Mouse (Mus musculus) bone marrow macrophage, adult 2 months (primary cell): ENCODE results near the gene Rab27a.

Experiments used
- CTCF ChIP-seq: IDR thresholded peaks from 2 replicates; pipeline ENCODE4 v1.5.1; 2012; ENCODE audit warnings: low read depth, mild to moderate bottlenecking, low read length, moderate library complexity
- POLR2A ChIP-seq: IDR thresholded peaks from 2 replicates; pipeline ENCODE4 v1.6.1; 2012; ENCODE audit warnings: mild to moderate bottlenecking, low read depth, low read length, borderline replicate concordance

DNA sequence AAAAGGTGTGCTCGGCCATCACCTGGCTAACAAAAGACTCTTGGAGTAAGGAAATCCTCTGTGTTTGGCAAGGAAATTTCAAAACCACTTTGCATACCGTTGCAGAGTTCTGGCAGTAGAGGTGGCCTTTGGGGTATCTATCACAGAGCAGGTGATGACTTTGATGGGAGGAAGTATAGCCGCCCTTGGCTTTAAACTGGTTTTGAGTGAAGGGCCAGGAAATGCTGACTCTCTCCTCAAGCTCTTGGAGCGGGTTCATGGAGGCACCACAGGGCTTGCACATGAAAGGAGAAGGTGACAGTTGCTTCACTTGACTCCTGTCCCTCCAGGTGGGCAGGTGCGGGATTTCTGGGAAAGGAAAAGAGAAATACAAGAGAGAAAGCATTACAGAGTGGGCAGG is 42.9 kb downstream of the Rab27a start:
- TF ChIP-seq CTCF (no peak), POLR2A (no peak)
